Mouse (Mus musculus) R1 (cell line): ENCODE measurements at regions not wholly inside any gene's neighbourhood (a gene's known extent, or its start where the extent isn't known, plus 50 kb on each side); places are given as distances from the start of the nearest gene placed in this dataset.

Source experiments
- DNase-seq: peaks from one replicate; pipeline ENCODE4 v3.0.0-alpha.2; 2018; ENCODE audit warnings: low read depth, low spot score

DNA sequence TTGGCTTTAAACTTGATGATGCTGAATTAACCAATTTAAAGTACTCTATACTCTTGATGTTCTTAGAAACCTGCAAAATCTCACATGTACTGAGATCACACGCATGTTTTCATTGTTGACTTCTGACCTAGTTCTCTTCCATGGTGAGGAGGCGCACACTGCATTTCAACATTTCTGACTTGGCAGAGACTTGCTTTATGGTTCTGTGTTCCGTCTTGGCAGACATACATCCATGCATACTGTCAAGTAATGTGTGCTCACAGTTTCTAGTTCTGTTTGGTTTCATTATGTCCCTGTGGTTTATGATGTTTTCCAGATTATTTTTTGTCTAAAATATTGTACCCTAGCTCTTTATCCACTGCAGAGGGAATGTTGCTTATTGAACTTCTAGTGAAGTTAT is 198.5 kb downstream of the Gm11077 start:
- DNase-seq = no peak

DNA sequence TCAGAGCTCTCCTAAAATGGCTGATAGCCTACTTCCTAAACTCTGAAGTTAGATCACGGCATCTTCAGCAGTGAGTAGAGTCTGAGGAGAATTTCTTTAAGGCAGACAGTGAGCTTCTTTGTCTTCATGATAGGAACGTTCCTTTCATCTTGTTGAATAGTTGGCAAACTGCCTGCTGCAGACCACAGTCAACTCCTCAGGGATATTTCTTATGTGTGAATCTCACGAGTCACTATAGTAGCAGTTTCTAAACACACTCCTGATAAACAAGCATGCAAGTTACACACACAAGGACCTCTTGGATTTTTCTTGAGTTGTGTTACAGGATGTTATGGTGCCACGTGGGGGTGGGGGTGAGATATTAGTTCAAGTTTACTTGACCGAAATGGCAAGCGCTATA is 205.2 kb downstream of the Gm11077 start:
- DNase-seq = no peak

DNA sequence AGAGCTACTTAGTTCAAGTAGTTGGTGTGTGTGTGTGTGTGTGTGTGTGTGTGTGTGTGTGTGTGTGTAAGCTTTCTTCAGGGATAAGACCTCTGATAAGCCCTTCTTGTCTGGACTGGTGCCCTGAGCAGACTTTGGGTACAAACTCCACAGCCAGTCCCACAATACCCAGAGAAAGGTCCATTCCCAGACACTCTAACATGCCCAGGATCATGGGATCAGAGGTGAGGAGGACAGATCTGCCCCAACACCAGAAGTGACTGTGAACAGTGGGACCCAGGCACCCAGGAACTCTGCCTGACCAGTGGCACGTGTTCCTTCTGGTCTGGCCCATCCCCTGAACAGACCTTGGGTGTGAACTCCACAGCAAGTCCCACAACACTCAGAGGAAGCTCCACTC is 208.9 kb downstream of the Gm11077 start:
- DNase-seq = no peak

DNA sequence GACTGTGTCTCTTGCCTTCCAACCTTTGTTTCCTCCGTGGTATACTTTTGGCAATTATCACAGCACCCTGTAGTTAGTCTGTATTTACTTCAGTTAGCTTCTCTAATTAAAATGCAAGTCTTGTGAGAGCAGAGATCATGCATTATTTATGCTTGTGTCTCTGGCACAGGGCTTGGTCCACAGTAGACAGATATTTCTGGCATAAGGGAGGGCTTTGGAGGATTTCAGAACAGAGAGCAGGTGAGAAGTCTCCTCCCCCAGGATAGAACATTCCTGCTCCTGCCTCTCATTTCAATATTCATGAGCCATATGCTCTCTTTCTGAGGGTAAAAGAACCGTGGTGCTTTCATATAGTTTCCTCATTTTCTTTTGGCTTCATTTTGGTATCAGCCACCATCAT is 217.6 kb downstream of the Gm11077 start:
- DNase-seq = no peak

DNA sequence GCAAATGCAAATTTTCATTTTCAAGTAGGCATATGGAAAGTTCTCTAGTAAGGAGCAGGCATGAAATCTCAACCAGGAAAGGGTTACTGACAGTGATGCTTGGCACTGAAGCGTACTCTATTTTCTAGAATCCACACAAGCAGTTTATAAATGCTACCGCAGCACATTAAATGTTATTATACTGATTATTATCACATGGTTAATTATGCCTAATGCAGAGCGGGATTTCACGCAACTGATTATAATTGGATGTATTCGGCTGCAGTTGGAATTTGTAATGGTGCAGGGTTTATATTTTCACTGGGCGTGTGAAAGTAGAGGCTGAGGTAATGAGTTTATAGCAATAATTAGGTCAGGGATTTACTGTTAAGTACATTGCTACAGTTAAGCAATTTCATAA is 221.4 kb downstream of the Gm11077 start:
- DNase-seq = no peak

DNA sequence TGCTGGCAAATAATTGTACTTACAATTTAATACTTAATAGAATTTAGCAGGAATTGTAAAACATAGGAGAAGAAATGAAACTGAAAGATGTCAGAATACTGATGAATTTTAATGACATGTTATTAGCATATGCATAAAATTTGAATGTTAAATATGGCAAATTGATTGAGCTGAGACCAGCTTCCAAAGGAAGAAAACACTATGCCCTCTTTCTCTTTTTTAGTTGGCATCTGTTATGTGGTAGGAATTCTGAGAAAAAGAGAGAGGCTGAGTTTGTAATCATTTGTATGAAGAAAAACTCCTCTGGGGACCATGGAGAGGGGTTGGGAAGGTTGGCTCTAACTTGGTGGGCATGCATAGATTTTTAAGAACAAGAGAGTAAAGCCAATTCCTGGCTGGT is 224.2 kb downstream of the Gm11077 start:
- no peak for DNase-seq

DNA sequence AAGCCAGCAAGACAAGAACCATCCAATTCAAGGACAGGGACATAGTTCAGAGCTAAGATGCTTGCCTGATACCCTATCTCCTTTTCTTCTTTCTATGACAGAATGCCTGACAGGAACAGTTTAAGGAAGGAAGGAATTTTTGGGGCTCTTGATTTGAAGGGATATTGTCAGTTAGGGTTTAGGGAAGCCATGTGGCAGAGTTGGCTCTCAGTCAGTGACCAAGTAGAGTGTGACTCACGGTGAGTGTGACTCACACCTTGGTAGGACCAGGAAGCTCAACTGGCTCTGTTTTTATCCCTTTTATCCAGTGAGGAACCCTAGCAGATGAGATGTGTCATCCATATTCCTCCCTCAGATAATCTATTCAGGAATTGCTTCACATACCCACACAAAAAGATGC is 224.6 kb downstream of the Gm11077 start:
- no peak for DNase-seq

DNA sequence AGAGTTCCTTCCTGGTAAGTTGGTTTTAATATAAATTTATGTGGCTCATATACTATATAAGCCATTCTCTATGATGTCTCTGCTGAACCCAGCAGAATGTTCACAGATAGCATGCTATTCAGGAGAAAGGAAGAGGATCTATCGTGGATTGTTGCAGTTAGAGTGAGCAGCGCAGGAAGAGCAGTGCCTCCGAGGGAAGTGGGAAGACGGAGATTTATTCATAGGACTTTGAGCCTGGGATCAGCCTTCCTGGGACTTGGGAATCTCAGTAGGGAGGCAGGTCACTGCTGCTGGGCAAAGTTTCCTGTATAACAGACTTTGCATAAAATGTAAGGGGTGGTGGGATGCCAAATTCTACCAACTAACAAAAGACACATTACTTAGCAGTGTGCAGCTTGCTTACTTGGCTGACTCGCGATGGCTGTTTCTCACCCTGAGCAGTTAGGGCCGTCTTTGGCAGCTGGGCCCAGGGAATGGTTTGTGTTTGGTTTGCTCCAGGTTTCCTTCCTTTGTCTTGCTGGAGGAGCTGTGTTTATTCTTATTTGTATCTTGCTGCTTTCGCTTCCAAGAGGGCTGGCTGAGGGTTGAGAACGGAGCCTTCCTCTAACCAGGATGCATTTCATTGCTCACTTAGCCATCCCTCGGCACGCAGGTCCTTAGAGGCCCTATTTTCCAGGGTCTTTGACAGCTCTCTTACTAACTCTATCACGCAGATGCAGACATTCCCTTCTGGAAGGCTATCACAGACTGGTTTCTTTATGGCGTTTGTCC is 226.9 kb downstream of the Gm11077 start:
- no peak for DNase-seq

DNA sequence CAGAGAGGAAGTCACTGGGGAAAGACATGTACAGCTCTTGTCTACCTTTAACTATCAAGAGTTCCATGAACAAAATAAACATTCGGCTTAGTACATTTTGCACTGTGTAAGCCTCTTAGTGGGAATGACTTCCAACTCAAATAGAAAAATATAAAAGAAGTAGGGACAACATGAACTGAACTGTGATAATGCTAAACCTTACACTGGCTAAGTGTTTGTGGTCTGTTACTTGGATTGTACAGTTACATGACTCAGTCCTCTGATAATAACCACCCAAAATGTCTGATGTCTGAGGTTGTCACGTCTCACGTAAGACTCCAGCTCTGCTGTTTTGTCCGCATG is 227.4 kb downstream of the Gm11077 start:
- no peak for DNase-seq

DNA sequence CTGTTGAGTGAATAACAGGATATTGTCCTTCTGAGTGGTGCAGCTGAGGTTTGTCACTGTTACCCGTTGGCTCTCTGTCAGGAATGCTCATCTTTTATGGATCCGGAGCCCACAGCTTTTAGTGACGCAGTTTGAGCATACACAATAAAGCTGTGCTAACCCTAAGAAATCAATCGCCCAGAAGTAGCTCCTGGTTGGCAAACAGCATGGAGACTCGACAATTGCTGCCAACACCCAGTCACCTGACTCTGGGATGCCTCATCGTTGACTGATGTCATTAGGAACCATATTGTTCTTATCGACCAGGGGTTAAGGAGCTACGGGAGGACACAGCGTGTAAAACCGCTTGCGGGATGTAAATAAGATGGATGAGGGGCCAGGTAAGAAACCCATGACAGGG is 232.9 kb downstream of the Gm11077 start:
- DNase-seq = peak; percentile 4

DNA sequence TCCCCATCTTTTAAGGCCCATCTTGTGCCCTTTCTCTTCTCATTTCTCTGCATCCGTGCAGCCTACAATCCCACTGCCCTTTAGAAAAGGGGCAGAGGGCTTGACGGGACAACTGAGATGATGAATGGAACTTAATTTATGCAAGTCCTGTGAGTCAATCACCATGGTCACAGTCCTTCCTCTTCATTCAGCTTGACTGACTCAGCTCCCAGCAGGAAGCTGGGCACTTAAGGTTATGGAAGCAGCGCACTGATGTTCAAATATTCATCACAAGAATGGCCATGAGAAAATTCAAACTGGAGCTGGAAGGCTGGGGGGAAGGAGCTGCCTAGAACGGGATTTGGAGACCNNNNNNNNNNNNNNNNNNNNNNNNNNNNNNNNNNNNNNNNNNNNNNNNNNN is 233.5 kb downstream of the Gm11077 start:
- peak; percentile 38 for DNase-seq

DNA sequence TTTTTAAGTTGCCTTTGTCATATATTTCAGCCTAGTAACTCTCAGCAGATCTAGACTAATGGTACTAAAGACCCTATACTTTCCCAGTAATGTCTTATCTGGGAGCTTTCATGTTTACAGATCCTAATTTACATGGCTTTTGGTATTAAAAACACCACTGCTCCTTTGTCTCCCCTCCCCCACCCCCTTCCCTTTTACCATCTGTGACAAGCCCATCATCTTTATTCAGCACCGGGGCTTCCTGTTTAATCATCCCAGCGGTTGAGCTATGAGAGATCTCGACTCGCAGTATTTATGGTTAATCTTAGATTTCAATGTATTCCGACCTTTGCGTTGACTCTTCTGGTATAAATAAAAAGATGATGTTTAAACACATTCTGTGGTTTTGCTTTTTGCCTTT is 244.6 kb downstream of the Gm11077 start:
- no peak for DNase-seq

DNA sequence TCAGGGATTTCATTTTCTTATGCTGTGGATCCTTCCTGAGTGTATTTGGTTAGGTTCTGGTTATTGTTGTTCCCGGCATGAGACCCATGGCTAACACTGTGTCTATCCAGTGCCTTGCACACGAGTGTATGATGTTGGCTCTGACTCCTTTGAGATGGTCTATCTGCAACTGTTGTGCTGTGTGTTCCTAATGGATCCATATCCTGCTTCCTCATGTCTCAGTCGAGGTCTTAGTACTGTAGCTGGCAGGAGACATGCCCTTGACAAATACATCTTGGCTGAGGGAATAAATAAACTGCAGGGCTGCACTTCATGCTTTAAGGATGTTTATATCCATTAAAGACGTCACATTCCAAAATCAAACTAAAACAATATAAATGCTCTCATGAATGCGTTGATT is 247.9 kb downstream of the Gm11077 start:
- no peak for DNase-seq

DNA sequence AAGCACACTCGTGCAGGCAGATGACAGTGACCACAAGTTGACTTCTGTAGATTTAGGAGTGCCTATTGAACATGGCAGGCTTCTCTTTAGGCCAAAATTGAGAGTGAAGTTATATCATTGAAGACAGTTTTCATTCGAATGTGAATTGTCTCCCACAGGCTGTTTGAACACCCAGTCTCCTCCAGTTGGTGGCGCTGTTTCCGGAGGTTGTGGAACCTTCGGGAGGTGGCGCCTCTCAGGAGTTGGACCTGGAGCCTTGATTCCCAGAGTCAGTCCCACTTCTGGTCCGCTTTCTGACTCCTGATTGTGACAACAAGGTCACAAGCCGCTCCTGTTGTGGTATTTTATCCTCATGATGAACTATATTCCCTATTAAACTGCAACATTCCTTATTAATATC is 254.5 kb downstream of the Gm11077 start:
- no peak for DNase-seq

DNA sequence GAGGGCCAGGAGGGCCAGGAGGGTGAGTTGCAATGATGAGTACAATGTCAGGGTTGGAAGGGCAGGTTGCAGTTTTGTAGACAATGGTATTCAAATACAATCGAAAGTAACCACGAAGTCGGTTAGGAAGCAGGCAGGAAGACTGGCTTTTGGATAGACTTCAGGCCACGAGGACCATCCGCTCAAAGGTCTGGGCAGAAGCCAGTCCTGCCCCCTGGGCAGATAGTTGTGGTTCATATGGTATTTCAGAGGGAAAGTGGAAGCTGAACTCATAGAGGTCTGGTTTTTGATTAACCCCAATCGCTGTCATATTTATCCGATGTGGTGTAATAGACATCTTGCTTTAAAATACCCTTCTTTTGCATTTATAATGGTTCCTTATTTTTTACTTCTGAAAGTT is 255.2 kb downstream of the Gm11077 start:
- no peak for DNase-seq

DNA sequence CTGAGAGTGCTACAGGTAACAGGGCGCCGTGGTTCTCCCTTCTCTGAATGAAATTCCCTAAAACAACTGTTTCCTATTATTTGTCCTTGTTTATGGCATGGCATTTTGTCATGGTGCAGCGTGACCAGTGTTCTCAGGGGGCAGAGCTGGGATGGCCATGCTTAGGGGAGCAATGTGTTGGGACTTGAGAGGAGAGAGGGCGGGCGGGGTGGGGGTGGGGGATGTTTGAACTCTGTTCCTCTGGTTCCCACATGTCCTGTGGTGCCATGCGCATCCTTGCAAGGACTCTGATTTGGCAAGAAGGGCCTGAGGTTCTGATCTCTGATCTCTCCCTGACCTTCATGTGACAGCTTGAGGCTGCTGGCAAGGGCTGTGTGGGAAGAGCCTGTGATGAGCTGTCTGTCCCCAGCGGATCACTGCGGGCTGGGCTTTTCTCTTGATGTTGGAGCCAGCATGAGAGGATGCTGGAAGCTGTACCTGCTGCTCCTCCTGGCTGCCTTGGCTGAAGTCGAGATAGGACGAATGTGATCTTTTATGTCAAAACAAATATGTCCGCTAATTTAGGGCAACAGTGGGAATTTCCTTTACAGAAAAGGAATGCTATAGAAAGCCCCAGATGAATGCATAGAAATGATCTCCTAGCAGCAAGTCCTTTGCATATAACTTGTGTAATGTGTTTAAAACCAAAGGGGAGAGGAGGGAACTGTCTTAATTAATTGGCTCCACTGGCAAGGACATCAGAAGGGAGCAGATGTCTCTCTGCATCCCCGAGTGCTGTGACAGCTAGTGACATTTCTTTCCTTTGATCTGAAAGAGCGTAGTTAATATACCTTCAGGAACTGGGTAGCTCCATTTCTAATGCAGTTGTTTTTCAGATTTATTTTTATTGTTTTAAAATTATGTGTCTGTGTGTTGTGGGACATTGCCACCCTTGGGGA is 255.2 kb upstream of the Pde3a start:
- no peak for DNase-seq

DNA sequence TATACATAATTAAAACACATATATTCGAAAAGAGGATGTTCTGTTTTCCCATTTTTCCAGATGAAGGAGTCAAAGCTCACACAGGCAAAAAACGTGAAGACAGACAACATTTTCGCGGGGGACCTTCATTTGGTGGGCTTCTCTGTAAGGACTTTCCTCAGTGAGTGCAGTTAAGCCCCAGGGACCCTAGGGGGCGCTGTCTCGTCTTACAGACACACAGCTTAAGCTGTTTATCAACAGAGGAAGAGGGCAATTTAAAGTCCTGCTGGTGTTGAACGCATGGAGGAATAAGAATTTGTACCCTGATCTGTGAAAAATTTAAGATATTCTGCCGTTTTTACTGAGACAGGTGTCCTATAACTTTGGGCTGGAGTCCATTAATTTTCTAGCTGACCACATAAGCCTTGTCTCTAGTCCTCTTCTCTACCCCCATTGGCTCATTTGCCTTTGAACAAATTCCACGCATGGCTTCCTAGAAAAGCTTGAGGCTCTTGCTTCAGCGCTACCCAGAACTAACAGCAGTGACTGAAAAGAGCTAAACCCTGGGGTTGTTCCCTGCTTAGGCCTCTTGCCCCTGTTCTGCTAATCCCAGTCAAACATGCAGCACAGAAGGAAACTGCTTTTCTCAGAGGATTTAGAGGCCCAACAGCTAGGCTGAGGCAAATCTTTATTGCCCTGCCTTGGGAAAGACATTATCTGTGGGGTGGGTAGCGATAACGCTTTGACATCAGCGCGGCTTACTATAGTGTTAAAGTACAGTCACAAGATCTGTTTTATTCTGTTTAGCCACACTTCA is 253.5 kb upstream of the Pde3a start:
- DNase-seq = peak; percentile 25

DNA sequence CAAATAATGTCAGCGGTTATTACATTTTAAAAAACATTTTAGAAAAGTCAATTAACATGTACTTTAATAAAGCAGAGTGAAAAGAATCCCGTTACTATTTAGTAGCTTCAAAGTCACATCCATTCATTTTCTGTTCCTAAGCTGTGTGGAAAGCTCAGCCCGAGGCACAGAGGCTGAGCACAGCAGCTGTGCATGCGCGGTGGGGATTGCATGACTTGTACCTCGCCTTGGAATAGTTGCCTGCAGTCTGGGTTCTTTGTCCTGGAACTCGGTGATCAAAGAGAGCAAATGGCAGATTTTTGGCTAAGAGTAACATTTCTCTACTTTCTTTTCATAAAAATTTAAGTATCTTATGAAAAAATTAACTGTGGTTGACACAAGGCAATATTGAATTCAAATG is 251.0 kb upstream of the Pde3a start:
- DNase-seq = no peak

DNA sequence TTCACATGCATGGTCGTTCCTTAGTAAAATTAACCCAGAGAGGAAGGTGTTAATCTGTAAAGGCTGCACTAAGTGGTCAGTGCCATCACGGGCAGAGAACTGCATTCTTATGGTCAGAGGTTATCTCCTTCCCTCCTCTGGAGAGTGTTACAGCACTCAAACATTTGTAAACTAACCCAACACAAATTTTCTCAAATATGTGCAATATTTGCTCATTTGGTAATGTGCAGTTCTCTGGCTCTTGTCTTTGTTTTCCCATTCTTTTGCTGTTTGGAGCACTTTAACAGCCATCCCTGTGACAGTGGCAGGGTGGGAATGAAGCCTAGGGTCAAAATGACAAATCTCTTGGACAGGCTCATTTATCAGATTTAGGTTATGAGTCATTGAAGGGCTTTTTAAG is 248.5 kb upstream of the Pde3a start:
- no peak for DNase-seq

DNA sequence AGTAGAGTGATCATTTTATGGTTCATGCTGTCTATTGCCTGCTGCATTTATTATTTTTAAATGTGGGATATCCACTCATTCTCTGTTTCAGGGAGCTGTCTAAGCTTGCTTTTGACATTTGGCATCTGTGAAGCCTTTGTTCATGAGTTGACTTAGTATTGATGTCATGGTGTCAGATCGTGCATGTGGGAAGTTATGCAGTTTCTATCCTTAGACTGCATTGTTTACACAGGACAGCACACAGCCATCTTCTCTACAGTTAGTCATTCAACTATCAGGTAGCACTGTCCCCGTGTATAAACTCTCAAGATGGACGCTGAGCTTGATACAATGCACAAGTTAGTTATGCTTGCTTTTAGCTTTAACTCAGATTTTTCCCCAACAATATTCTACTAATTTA is 247.8 kb upstream of the Pde3a start:
- DNase-seq = no peak

DNA sequence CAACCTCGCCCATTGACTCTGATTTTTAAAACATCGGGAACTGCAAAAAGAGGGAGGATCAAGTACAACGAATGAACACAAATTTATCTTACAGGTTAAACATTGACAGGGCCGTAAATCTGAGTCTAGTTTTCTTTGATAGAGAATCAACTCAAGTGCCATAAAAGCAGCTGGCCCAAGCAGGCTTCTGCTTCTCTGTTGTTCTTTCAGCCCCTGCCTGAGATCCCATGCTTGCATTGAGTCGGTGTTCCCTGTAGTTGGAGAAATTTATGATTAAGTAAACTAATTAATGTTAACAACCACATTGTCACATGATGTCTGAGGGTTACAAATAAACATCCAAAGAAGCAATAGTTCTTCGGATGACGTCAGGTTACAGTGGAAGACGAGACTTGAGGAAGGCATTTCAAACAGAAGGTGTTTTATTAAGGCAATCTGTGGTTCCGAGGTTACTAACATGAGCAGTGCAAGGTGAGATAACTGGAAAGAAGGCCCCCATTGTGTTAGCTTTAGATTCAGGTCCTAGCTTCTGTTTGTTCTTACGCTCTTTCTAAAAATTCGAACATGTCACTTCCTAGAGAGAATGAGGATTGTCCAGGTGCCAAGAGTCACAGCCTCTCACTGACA is 233.9 kb upstream of the Pde3a start:
- DNase-seq = no peak

DNA sequence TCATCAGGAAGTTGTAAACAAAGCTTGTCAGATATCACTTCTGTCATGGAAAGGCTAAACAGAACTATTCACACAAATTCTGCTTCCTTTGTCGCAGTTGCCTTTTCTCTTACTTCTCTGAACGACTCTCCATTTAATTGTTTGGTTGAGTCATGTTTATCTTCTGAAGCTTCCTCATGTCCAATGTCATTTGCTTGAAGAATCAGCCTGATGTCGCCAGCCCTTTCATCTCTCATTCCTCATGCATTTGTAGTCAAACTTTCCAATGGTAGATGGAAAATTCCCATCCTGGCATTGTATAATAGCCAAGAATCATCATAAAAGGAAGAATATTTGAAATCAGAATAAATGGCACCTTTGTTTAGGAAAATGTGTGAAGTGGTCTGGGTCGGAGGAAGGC is 225.6 kb upstream of the Pde3a start:
- no peak for DNase-seq
